In the genomic region with DNA sequence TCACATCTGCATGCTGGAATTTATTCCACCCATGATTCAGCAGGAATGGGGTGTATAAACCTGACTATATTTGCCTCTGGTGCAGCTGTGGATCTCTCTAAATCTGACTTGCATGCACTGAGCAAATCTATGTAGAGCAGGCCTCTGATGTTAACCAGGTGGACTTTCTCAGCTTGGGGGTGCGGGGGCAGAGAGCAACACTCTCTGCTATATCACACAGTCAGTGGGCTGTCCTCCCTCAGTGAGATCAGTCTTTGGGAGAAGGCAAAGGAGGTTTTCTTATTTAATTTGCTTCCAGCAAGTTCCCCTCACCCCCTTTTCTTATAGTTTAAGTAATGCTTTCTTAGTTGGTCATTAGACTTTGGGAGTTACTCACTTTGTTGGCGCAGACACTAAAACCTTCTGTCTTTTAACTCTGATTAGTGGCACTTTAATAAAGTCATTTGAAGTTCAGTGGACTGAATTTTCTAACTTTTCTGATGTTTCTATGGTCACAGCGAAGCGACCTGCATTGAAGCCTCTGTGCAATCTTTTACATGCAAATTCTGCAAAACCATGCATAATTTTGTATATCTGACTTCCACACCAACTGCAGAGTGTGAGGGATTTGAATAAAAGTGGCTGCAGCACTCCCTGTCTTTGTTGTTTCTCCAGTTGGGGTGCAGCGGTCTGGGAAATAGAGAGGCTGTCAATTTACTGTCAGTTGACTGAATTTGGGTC, we compare ENCODE assay signal across 18 mouse cellular contexts. TPM values are rescaled to one million over a fixed set of nuclear protein-coding genes. Genes with fewer than 3 reads are reported as not detected.
DNase-seq lines count a peak whose midpoint lies in the region; ATAC-seq and TF ChIP-seq lines count a peak whose summit lies in the region.
"Had no signal": no experiment of that assay in that cellular context is flagged by ENCODE, and none has a peak within 500 bp of the region (broad histone marks: within the 10 kb centered on the region; RNA-seq: fewer than 3 reads in every experiment).

No protein-coding gene starts in this region.

- H3K36me3 ChIP-seq in forebrain, embryonic 14.5 days (ENCODE audit: control insufficient read depth, insufficient read depth, low read length): no peaks in the 10 kb centered on the region
- no peaks in the 10 kb centered on the region for H3K36me3 ChIP-seq in forebrain, embryonic 11.5 days (ENCODE audit: control insufficient read depth, insufficient read depth, low read length)
- no peaks in the 10 kb centered on the region for H3K36me3 ChIP-seq in midbrain, embryonic 10.5 days
- H3K36me3 ChIP-seq in midbrain, postnatal 0 days (ENCODE audit: insufficient read depth, low read length): no peaks in the 10 kb centered on the region
- H3K36me3 ChIP-seq in hindbrain, postnatal 0 days (ENCODE audit: insufficient read depth, low read length): no peaks in the 10 kb centered on the region
- H3K36me3 ChIP-seq in neural tube, embryonic 15.5 days: no peaks in the 10 kb centered on the region
- H3K36me3 ChIP-seq in liver, embryonic 12.5 days: no peaks in the 10 kb centered on the region
- H3K36me3 ChIP-seq: heart, embryonic 12.5 days had no signal

- no peaks in the 10 kb centered on the region for H3K27me3 ChIP-seq in forebrain, embryonic 14.5 days (replicated peaks; ENCODE audit: control insufficient read depth, insufficient read depth, low read length)
- H3K27me3 ChIP-seq in forebrain, embryonic 11.5 days (ENCODE audit: control insufficient read depth, insufficient read depth, low read length): no peaks in the 10 kb centered on the region
- H3K27me3 ChIP-seq in midbrain, embryonic 10.5 days (ENCODE audit: low read depth, poor library complexity, severe bottlenecking): no peaks in the 10 kb centered on the region
- no peaks in the 10 kb centered on the region for H3K27me3 ChIP-seq in midbrain, postnatal 0 days (ENCODE audit: insufficient read depth, low read length)
- H3K27me3 ChIP-seq in hindbrain, postnatal 0 days (ENCODE audit: insufficient read depth, low read length): no peaks in the 10 kb centered on the region
- H3K27me3 ChIP-seq in neural tube, embryonic 15.5 days (replicated peaks): no peaks in the 10 kb centered on the region
- H3K27me3 ChIP-seq in liver, embryonic 12.5 days (replicated peaks): no peaks in the 10 kb centered on the region
- H3K27me3 ChIP-seq: heart, embryonic 12.5 days had no signal

- H3K27ac ChIP-seq in forebrain, embryonic 14.5 days (ENCODE audit: low read depth, low read length): peak overlapping the region; percentile 27; the same call in 1 of the 2 replicates
- H3K27ac ChIP-seq in forebrain, embryonic 11.5 days (ENCODE audit: low read depth, low read length): no peak overlapping the region
- H3K27ac ChIP-seq in midbrain, embryonic 10.5 days (replicated peaks): peak overlapping the region; percentile 69
- no peak overlapping the region for H3K27ac ChIP-seq in midbrain, postnatal 0 days (ENCODE audit: low read depth, low read length)
- peak overlapping the region; percentile 60; the same call in 1 of the 2 replicates for H3K27ac ChIP-seq in hindbrain, postnatal 0 days
- peak overlapping the region; percentile 51; the same call in 1 of the 2 replicates for H3K27ac ChIP-seq in neural tube, embryonic 15.5 days (replicated peaks)
- H3K27ac ChIP-seq in liver, embryonic 12.5 days: no peak overlapping the region
- H3K27ac ChIP-seq: liver, embryonic 14.5 days had no signal

- TF ChIP-seq CTCF in midbrain, postnatal 0 days (IDR thresholded peaks at IDR 0.05): no peak
- no peak for TF ChIP-seq CTCF in hindbrain, postnatal 0 days (IDR thresholded peaks at IDR 0.05; ENCODE audit: low read depth)

- peaks cover 24% of the 10 kb centered on the region for H3K4me1 ChIP-seq in forebrain, embryonic 14.5 days (ENCODE audit: control insufficient read depth, insufficient read depth, low read length)
- peaks cover 13% of the 10 kb centered on the region for H3K4me1 ChIP-seq in forebrain, embryonic 11.5 days (replicated peaks; ENCODE audit: control insufficient read depth, insufficient read depth, low read length)
- peaks cover 44% of the 10 kb centered on the region for H3K4me1 ChIP-seq in midbrain, embryonic 10.5 days
- no peaks in the 10 kb centered on the region for H3K4me1 ChIP-seq in midbrain, postnatal 0 days (ENCODE audit: insufficient read depth, low read length)
- H3K4me1 ChIP-seq in hindbrain, postnatal 0 days (ENCODE audit: insufficient read depth, low read length): peaks cover 6% of the 10 kb centered on the region; the same call in 1 of the 2 replicates
- H3K4me1 ChIP-seq in neural tube, embryonic 15.5 days: peaks cover 27% of the 10 kb centered on the region
- no peaks in the 10 kb centered on the region for H3K4me1 ChIP-seq in liver, embryonic 12.5 days

- no peak overlapping the region for H3K9ac ChIP-seq in forebrain, embryonic 14.5 days (ENCODE audit: low read length)
- no peak overlapping the region for H3K9ac ChIP-seq in forebrain, embryonic 11.5 days (ENCODE audit: low read length)
- no peak overlapping the region for H3K9ac ChIP-seq in midbrain, postnatal 0 days (replicated peaks; ENCODE audit: low read length, poor library complexity, severe bottlenecking)
- no peak overlapping the region for H3K9ac ChIP-seq in hindbrain, postnatal 0 days (replicated peaks; ENCODE audit: low read length)
- no peak overlapping the region for H3K9ac ChIP-seq in neural tube, embryonic 15.5 days (replicated peaks)
- H3K9ac ChIP-seq in liver, embryonic 12.5 days: no peak overlapping the region
- H3K9ac ChIP-seq: heart, embryonic 12.5 days; liver, embryonic 14.5 days had no signal

- H3K4me3 ChIP-seq in forebrain, embryonic 14.5 days (ENCODE audit: low read depth, low read length): no peak overlapping the region
- no peak overlapping the region for H3K4me3 ChIP-seq in forebrain, embryonic 11.5 days (ENCODE audit: low read depth, low read length)
- H3K4me3 ChIP-seq in midbrain, embryonic 10.5 days: no peak overlapping the region
- H3K4me3 ChIP-seq in midbrain, postnatal 0 days (ENCODE audit: low read depth, low read length): no peak overlapping the region
- H3K4me3 ChIP-seq in hindbrain, postnatal 0 days (ENCODE audit: low read length): no peak overlapping the region
- no peak overlapping the region for H3K4me3 ChIP-seq in neural tube, embryonic 15.5 days (replicated peaks)
- H3K4me3 ChIP-seq in liver, embryonic 12.5 days: no peak overlapping the region
- H3K4me3 ChIP-seq: erythroblast, embryonic 14.5 days; heart, embryonic 12.5 days had no signal

- DNase-seq in forebrain, embryonic 14.5 days (ENCODE audit: low spot score): no peak
- DNase-seq in forebrain, embryonic 11.5 days (ENCODE audit: low spot score): no peak
- DNase-seq in midbrain, embryonic 10.5 days (ENCODE audit: low spot score): no peak
- no peak for DNase-seq in midbrain, postnatal 0 days (ENCODE audit: low spot score)
- no peak for DNase-seq in hindbrain, postnatal 0 days (ENCODE audit: low spot score)
- DNase-seq in layer of hippocampus, postnatal 10 days (ENCODE audit: low spot score in 2 of 2): no peak
- DNase-seq: adrenal gland, postnatal 10 days; B cell, adult 2 months; gastrocnemius, postnatal 10 days; layer of hippocampus, adult 9-11 months; left cerebral cortex, postnatal 4 days; lung, postnatal 14 days; thymus, adult 18-20 months had no signal

- H3K4me2 ChIP-seq in forebrain, embryonic 14.5 days (ENCODE audit: low read length): no peak overlapping the region
- H3K4me2 ChIP-seq in forebrain, embryonic 11.5 days (ENCODE audit: low read depth, low read length, severe bottlenecking): no peak overlapping the region
- H3K4me2 ChIP-seq in midbrain, postnatal 0 days (ENCODE audit: low read depth, low read length, poor library complexity, severe bottlenecking): no peak overlapping the region
- peak overlapping the region; percentile 28; the same call in 1 of the 2 replicates for H3K4me2 ChIP-seq in hindbrain, postnatal 0 days (ENCODE audit: low read depth, low read length)
- no peak overlapping the region for H3K4me2 ChIP-seq in neural tube, embryonic 15.5 days
- H3K4me2 ChIP-seq in liver, embryonic 12.5 days: no peak overlapping the region
- H3K4me2 ChIP-seq: heart, embryonic 12.5 days had no signal

- H3K9me3 ChIP-seq in forebrain, embryonic 14.5 days (replicated peaks; ENCODE audit: control insufficient read depth, low read length): no peaks in the 10 kb centered on the region
- H3K9me3 ChIP-seq in forebrain, embryonic 11.5 days (ENCODE audit: control insufficient read depth, low read length): no peaks in the 10 kb centered on the region
- no peaks in the 10 kb centered on the region for H3K9me3 ChIP-seq in midbrain, embryonic 10.5 days (replicated peaks)
- H3K9me3 ChIP-seq in midbrain, postnatal 0 days (ENCODE audit: low read length): no peaks in the 10 kb centered on the region
- H3K9me3 ChIP-seq in hindbrain, postnatal 0 days (ENCODE audit: low read length): no peaks in the 10 kb centered on the region
- no peaks in the 10 kb centered on the region for H3K9me3 ChIP-seq in neural tube, embryonic 15.5 days (replicated peaks)
- no peaks in the 10 kb centered on the region for H3K9me3 ChIP-seq in liver, embryonic 12.5 days (replicated peaks)
- H3K9me3 ChIP-seq: heart, embryonic 12.5 days had no signal

- 18% methylated on average over 5 of the region's 5 CpGs for WGBS in forebrain, embryonic 14.5 days
- 25% methylated on average over 5 of the region's 5 CpGs for WGBS in forebrain, embryonic 11.5 days
- 30% methylated on average over 5 of the region's 5 CpGs for WGBS in midbrain, embryonic 10.5 days
- WGBS in midbrain, postnatal 0 days: 41% methylated on average over 5 of the region's 5 CpGs
- WGBS in hindbrain, postnatal 0 days: 29% methylated on average over 5 of the region's 5 CpGs
- WGBS in neural tube, embryonic 15.5 days: 33% methylated on average over 5 of the region's 5 CpGs
- 57% methylated on average over 5 of the region's 5 CpGs for WGBS in liver, embryonic 12.5 days (ENCODE audit: insufficient replicate concordance)

- peak; percentile 48 for ATAC-seq in forebrain, embryonic 14.5 days
- no peak; the same call in 1 of the 2 replicates for ATAC-seq in forebrain, embryonic 11.5 days (replicated peaks; ENCODE audit: low FRiP score)
- ATAC-seq in midbrain, postnatal 0 days (ENCODE audit: low FRiP score): no peak
- ATAC-seq in hindbrain, postnatal 0 days: no peak
- ATAC-seq in neural tube, embryonic 15.5 days (ENCODE audit: low FRiP score): peak; percentile 64
- ATAC-seq in liver, embryonic 12.5 days: no peak

RNA-seq across cellular contexts. Expression of a gene that starts 26.2 kb away (rescaled TPM):
- polyA plus RNA-seq in forebrain, embryonic 14.5 days (2014; fragmentation: Nextera tagmentation; extraction: Ambion mirVana): 10.0 and 11.8 TPM in 2 replicates
- polyA plus RNA-seq in forebrain, embryonic 11.5 days (2014; fragmentation: Nextera tagmentation; extraction: Ambion mirVana): 14.0 and 15.2 TPM in 2 replicates
- polyA plus RNA-seq in midbrain, embryonic 10.5 days (2016; fragmentation: Nextera tagmentation; extraction: Ambion mirVana): 5.1 and 6.6 TPM in 2 replicates
- 79.1 and 91.4 TPM in 2 replicates for total RNA-seq in midbrain, postnatal 0 days (2014; rRNA removed)
- 4.0 and 5.0 TPM in 2 replicates for polyA plus RNA-seq in midbrain, postnatal 0 days (2015; fragmentation: Nextera tagmentation; extraction: Ambion mirVana)
- total RNA-seq in hindbrain, postnatal 0 days (2014; rRNA removed): 66.0 and 75.0 TPM in 2 replicates
- 4.1 and 4.2 TPM in 2 replicates for polyA plus RNA-seq in hindbrain, postnatal 0 days (2015; fragmentation: Nextera tagmentation; extraction: Ambion mirVana)
- polyA plus RNA-seq in neural tube, embryonic 15.5 days (2015; fragmentation: Nextera tagmentation; extraction: Ambion mirVana): 10.6 and 11.8 TPM in 2 replicates
- 1.1 and 1.2 TPM in 2 replicates for polyA plus RNA-seq in liver, embryonic 12.5 days (2016; fragmentation: Nextera tagmentation; extraction: Ambion mirVana)
- 10 to 100 TPM; 44.6 to 46.4 TPM for total RNA-seq in layer of hippocampus, postnatal 10 days (2021)
- polyA plus RNA-seq: erythroblast, embryonic 14.5 days had no signal

Comparison
In these comparisons a context has a peak if more than half of its experiments do, and no peak if none do; other contexts are left out.
1. ATAC-seq: peak in forebrain, embryonic 14.5 days (single experiment) and neural tube, embryonic 15.5 days (single experiment); none in forebrain, embryonic 11.5 days (single experiment), midbrain, postnatal 0 days (single experiment), hindbrain, postnatal 0 days (single experiment) and liver, embryonic 12.5 days (single experiment).
2. H3K27ac ChIP-seq: peak in forebrain, embryonic 14.5 days (single experiment), midbrain, embryonic 10.5 days (single experiment), hindbrain, postnatal 0 days (single experiment) and neural tube, embryonic 15.5 days (single experiment); none in forebrain, embryonic 11.5 days (single experiment), midbrain, postnatal 0 days (single experiment) and liver, embryonic 12.5 days (single experiment).